Mouse (Mus musculus): ENCODE measurements around the gene Actr6. TPM values are rescaled to one million over a fixed set of nuclear protein-coding genes. Genes with fewer than 3 reads are reported as not detected.

The Actr6 gene
- polyA plus RNA-seq, 1 experiment, result not detected

DNA sequence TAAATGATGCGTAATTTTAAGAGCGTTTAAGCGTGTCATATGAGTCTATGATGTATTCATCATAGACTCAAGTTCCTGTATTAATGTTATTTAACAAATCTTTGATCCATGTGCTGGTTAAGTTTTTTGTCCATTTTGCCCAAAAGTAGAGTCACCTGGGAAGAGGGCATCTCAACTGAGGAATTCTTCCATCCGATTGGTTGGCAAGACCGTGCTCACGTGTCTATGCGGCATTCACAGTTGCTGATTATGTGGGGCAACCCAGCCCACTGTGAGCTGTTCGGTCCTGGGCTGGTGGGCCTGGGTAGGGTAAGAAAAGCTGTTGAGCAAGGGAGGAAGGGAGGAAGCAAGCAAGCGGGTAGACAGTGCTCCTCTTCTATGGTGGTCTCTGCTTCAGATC lies 6.3 kb upstream of the Actr6 start:
- TF ChIP-seq CTCF (IDR thresholded peaks at IDR 0.05; ENCODE audit: extremely low read depth, insufficient read length, insufficient replicate concordance, low read depth, low read length) (no peak), POLR2A (IDR thresholded peaks at IDR 0.05; ENCODE audit: low read depth, low read length) (no peak)
- H3K36me3 ChIP-seq (ENCODE audit: control insufficient read depth, insufficient read depth, low read length), result no peaks in the 10 kb centered on the region
- WGBS, result 95% methylated on average over 9 of the region's 9 CpGs

DNA sequence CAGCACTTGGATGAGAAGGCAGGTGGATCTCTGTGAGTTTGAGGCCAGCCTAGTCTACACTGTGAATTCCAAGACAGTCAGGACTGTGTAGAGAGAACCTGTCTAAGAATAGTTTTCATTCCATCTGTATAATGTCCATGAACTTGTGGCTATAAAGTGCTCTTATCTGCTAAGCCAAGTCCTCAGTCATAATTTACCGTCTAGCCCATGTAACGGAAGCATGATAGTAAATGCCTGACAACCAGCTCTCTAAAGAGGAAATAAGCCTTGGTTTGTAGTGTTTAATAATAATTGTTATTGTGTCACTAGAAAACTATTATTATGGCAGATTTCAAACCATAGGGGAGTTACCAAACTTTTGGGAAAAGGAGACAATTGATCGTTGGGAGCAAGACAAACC lies 5.8 kb upstream of the Actr6 start:
- Histone ChIP-seq H3K36me3 (ENCODE audit: control insufficient read depth, insufficient read depth, low read length) (no peaks in the 10 kb centered on the region), H3K4me1 (ENCODE audit: control insufficient read depth, insufficient read depth, insufficient read length, low read length) (0 out of 2 replicates have a peak, but pooled peaks cover under 1% of the 10 kb centered on the region), H3K27ac (ENCODE audit: insufficient read depth, low read depth, low read length) (no peak overlapping the region), H3K27me3 (ENCODE audit: control insufficient read depth, insufficient read depth, low read length) (no peaks in the 10 kb centered on the region), H3K4me3 (ENCODE audit: low read depth, low read length) (no peak overlapping the region)
- WGBS, result 55% methylated on average over 3 of the region's 3 CpGs
- TF ChIP-seq CTCF (IDR thresholded peaks at IDR 0.05; ENCODE audit: extremely low read depth, insufficient read length, insufficient replicate concordance, low read depth, low read length), result no peak
- TF ChIP-seq POLR2A (IDR thresholded peaks at IDR 0.05; ENCODE audit: low read depth, low read length), result no peak

More for the DNA sequence above, 6.3 kb upstream of the Actr6 start:
- no peaks in the 10 kb centered on the region for H3K4me1 ChIP-seq (ENCODE audit: control insufficient read depth, insufficient read depth, insufficient read length, low read length)
- H3K27ac ChIP-seq (ENCODE audit: insufficient read depth, low read depth, low read length), result no peak overlapping the region
- no peak overlapping the region for H3K4me3 ChIP-seq (ENCODE audit: low read depth, low read length)
- no peaks in the 10 kb centered on the region for H3K27me3 ChIP-seq (ENCODE audit: control insufficient read depth, insufficient read depth, low read length)

DNA sequence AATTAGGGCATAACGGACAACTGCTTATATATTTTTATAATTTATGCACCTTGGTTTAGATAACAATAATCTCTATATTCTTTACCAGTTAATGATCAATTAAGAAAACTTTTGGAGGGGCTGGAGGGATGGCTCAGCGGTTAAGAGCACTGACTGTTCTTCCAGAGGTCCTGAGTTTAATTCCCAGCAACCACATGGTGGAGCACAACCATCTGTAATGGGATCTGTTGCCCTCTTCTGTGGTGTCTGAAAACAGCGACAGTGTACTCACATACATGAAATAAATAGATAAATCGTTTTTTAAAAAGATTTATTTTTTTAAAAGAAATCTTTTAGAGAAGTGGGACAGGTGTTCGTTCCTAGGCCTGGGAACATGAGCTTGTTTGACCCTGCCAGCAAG lies 5.0 kb upstream of the Actr6 start:
- Histone ChIP-seq H3K27me3 (ENCODE audit: control insufficient read depth, insufficient read depth, low read length) (no peaks in the 10 kb centered on the region), H3K36me3 (ENCODE audit: control insufficient read depth, insufficient read depth, low read length) (no peaks in the 10 kb centered on the region), H3K4me3 (ENCODE audit: low read depth, low read length) (no peak overlapping the region), H3K4me1 (ENCODE audit: control insufficient read depth, insufficient read depth, insufficient read length, low read length) (0 out of 2 replicates have a peak, but pooled peaks cover 2% of the 10 kb centered on the region), H3K27ac (ENCODE audit: insufficient read depth, low read depth, low read length) (no peak overlapping the region)
- no peak for TF ChIP-seq POLR2A (IDR thresholded peaks at IDR 0.05; ENCODE audit: low read depth, low read length)
- no peak for TF ChIP-seq CTCF (IDR thresholded peaks at IDR 0.05; ENCODE audit: extremely low read depth, insufficient read length, insufficient replicate concordance, low read depth, low read length)
- 26% methylated on average over 5 of the region's 5 CpGs for WGBS

DNA sequence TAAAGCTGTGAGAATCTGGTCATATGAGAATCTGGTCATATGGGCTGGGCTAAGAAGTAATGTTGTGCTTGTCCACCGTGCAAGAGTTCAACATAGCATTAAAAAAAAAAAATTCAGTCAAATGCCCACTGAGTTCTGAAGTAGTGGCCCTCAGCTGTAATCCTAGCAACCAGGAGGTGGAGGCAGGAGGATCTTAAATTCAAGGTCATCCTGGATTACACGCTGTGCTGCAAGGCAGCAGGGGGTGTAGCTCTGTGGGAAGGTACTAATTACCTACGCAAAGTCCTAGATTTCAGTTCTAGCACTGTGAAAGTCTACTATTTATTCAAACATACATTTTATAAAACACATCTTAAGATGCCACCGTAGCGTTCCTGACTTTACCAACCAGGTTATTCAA lies 754 bp downstream of the Actr6 start:
- H3K27me3 ChIP-seq (ENCODE audit: control insufficient read depth, insufficient read depth, low read length), result no peaks in the 10 kb centered on the region
- H3K27ac ChIP-seq (ENCODE audit: insufficient read depth, low read depth, low read length), result no peak overlapping the region
- no peak overlapping the region for H3K4me3 ChIP-seq (ENCODE audit: low read depth, low read length)
- WGBS, result 9% methylated on average over 5 of the region's 5 CpGs
- peaks cover 7% of the 10 kb centered on the region for H3K36me3 ChIP-seq (ENCODE audit: control insufficient read depth, insufficient read depth, low read length)
- 0 out of 2 replicates have a peak, but pooled peaks cover 2% of the 10 kb centered on the region for H3K4me1 ChIP-seq (ENCODE audit: control insufficient read depth, insufficient read depth, insufficient read length, low read length)
- TF ChIP-seq CTCF (IDR thresholded peaks at IDR 0.05; ENCODE audit: extremely low read depth, insufficient read length, insufficient replicate concordance, low read depth, low read length) (no peak), POLR2A (IDR thresholded peaks at IDR 0.05; ENCODE audit: low read depth, low read length) (no peak)

DNA sequence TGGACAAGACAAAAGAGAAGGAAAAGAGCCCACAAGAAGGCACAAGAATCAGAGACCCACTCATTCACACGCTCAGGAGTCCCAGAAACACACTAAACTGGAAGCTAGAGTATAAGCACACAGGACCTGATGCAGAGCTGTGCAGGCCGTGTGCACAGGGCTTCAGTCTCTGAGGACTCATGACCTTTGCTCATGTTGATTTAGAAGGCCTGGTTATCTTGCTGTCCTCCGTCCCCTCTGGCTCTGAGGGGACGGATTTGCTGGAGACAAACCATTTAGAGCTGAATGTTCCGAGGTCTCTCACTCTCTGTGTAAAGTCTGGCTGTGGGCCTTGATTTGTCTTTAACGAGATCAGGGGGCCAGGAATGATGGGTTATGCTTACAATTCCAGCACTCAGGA lies 1.7 kb downstream of the Actr6 start:
- TF ChIP-seq CTCF (IDR thresholded peaks at IDR 0.05; ENCODE audit: extremely low read depth, insufficient read length, insufficient replicate concordance, low read depth, low read length) (no peak), POLR2A (IDR thresholded peaks at IDR 0.05; ENCODE audit: low read depth, low read length) (no peak)
- Histone ChIP-seq H3K4me1 (ENCODE audit: control insufficient read depth, insufficient read depth, insufficient read length, low read length) (0 out of 2 replicates have a peak, but pooled peaks cover 2% of the 10 kb centered on the region), H3K27ac (ENCODE audit: insufficient read depth, low read depth, low read length) (no peak overlapping the region), H3K36me3 (ENCODE audit: control insufficient read depth, insufficient read depth, low read length) (peaks cover 15% of the 10 kb centered on the region), H3K4me3 (ENCODE audit: low read depth, low read length) (no peak overlapping the region), H3K27me3 (ENCODE audit: control insufficient read depth, insufficient read depth, low read length) (no peaks in the 10 kb centered on the region)
- WGBS, result 62% methylated on average over 6 of the region's 6 CpGs

DNA sequence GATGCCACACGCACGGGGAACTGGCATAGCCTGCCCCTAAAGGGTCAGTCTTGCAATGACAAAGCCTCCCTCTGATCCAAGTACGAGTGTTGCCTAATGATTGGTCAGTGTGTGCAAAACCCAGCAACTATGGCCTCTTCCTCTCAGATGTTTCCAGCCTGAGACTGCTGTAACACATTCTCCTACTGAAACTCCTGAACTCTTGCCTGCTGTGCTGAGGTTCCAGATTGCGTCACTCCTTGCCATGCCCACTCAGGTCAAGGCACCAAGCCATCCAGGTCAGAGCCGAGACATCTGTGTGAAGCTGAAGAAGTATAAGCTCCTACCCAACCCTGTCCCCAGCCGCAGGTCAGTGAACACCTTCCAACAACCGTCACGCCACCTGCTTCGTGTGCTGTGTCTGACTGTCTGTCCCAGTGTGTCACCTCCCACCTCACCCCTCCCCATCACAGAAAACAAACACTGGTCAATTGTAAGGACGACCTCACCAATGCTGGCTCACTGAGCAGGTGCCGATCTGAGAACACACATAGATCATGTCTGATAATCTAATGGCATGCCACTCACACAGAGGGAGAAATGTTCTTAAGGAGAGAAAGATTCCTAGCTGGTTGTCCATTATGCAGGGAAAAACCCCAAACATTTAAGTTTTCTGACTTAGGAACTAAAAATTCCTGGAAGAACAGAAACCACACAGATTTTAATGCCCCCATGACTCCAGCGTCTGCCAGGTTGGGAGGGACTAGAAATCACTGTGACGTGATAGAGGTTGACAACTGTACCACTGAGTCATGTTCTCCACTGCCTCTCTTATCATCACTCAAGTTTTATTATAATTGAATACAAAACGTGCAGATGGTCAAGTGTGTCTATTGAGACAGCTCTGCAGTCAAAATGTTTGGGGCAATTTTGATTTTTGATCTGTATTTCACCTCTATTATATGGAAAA lies 9.6 kb downstream of the Actr6 start:
- H3K4me1 ChIP-seq (ENCODE audit: control insufficient read depth, insufficient read depth, insufficient read length, low read length), result no peaks in the 10 kb centered on the region
- WGBS, result 84% methylated on average over 14 of the region's 14 CpGs
- H3K36me3 ChIP-seq (ENCODE audit: control insufficient read depth, insufficient read depth, low read length), result peaks cover 24% of the 10 kb centered on the region
- H3K27ac ChIP-seq (ENCODE audit: insufficient read depth, low read depth, low read length), result no peak overlapping the region
- TF ChIP-seq POLR2A (IDR thresholded peaks at IDR 0.05; ENCODE audit: low read depth, low read length), result no peak
- no peak for TF ChIP-seq CTCF (IDR thresholded peaks at IDR 0.05; ENCODE audit: extremely low read depth, insufficient read length, insufficient replicate concordance, low read depth, low read length)
- no peak overlapping the region for H3K4me3 ChIP-seq (ENCODE audit: low read depth, low read length)
- H3K27me3 ChIP-seq (ENCODE audit: control insufficient read depth, insufficient read depth, low read length), result no peaks in the 10 kb centered on the region

- Histone ChIP-seq H3K4me3 (ENCODE audit: low read depth, low read length) (no peak overlapping the region), H3K27ac (ENCODE audit: insufficient read depth, low read depth, low read length) (no peak overlapping the region), H3K4me1 (ENCODE audit: control insufficient read depth, insufficient read depth, insufficient read length, low read length) (no peaks in the 10 kb centered on the region), H3K27me3 (ENCODE audit: control insufficient read depth, insufficient read depth, low read length) (no peaks in the 10 kb centered on the region), H3K36me3 (ENCODE audit: control insufficient read depth, insufficient read depth, low read length) (peaks cover 18% of the 10 kb centered on the region)
- no peak for TF ChIP-seq POLR2A (IDR thresholded peaks at IDR 0.05; ENCODE audit: low read depth, low read length)
- WGBS, result 89% methylated on average over 3 of the region's 3 CpGs
These were observed 11.3 kb downstream of the Actr6 start for GRCm38 (mm10) chr10:89720796-89721195.

All from small intestine, adult 2 months (tissue).